Mouse (Mus musculus): ENCODE measurements around the gene Cdcp1.

GRCm38 (mm10) chr9:123185546-123185945 is 30.3 kb downstream of the Cdcp1 start:
- TF ChIP-seq POLR2A (IDR thresholded peaks at IDR 0.05; ENCODE audit: low read depth, low read length) (no peak), CTCF (IDR thresholded peaks at IDR 0.05; ENCODE audit: borderline replicate concordance, insufficient read depth, low read length) (no peak)
